ENCODE assay signal across 8 mouse cellular contexts in the genomic region with DNA sequence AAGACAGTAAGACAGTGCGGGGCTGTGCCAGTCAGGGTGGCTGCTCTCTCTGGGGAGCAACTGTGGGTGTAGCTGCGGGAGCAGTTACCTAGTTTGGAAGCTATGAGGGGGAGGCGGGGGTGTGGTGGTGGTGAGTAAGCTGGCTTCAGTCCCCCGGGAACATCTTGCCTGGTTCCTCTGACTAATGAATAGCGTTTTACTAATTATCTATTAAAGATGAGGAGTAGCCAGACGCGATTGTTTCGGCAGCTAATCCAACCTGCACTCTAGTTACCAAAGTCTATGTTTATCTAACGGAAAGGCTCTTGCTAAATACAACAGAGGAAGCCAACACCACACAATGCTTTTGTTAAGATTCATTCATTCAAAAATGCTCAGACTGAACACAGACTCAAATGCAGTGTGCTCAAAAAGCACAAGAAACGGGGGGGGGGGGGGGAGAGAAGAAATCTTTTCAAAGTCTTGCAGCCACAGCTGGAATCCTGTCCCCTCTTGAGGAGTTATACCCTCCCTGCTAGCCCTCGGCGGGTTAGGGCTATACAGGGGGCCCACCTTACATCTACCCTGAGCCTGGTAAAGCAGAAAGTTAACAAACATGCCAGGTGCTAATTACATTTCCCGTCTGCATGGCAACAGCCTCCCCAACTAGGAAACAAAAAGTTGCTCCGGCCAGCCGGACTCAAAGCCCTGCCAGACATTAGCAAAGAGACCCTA. TPM values are rescaled to one million over a fixed set of nuclear protein-coding genes. Genes with fewer than 3 reads are reported as not detected.
A peak's percentile ranks its signal among the peaks of the same experiment; 100 is the strongest.
DNase-seq lines count a peak whose midpoint lies in the region; ATAC-seq and TF ChIP-seq lines count a peak whose summit lies in the region.

No protein-coding gene starts in this region.

- TF ChIP-seq POLR2A in CH12.LX (IDR thresholded peaks at IDR 0.05; ENCODE audit: low read depth, low read length), result no peak

- H3K4me1 ChIP-seq in kidney, embryonic 16.5 days (ENCODE audit: insufficient read depth, low read length), result peaks cover 14% of the 10 kb centered on the region
- H3K4me1 ChIP-seq in CH12.LX (ENCODE audit: control insufficient read depth in 1 of 2, insufficient read depth in 2 of 2), result peaks cover 4 to 44% of the 10 kb centered on the region in 2 experiments
- no peaks in the 10 kb centered on the region for H3K4me1 ChIP-seq in embryonic facial prominence, embryonic 11.5 days (ENCODE audit: control insufficient read depth, insufficient read depth, low read length)
- H3K4me1 ChIP-seq in intestine, postnatal 0 days (replicated peaks; ENCODE audit: control insufficient read depth, insufficient read depth, low read length), result no peaks in the 10 kb centered on the region
- peaks cover 9% of the 10 kb centered on the region for H3K4me1 ChIP-seq in midbrain, embryonic 16.5 days (ENCODE audit: control insufficient read depth, insufficient read depth, low read length)

- TF ChIP-seq RAD21 in CH12.LX (IDR thresholded peaks at IDR 0.05; ENCODE audit: low read depth, low read length), result no peak

- H3K4me2 ChIP-seq in kidney, embryonic 16.5 days (replicated peaks; ENCODE audit: low read depth, low read length), result peak overlapping the region; percentile 98
- peak overlapping the region; percentile 64 for H3K4me2 ChIP-seq in CH12.LX (ENCODE audit: insufficient read depth, low read depth, poor library complexity, severe bottlenecking)
- H3K4me2 ChIP-seq in embryonic facial prominence, embryonic 11.5 days (ENCODE audit: low read depth, low read length), result peak overlapping the region; percentile 89
- peak overlapping the region; percentile 93 for H3K4me2 ChIP-seq in intestine, postnatal 0 days (replicated peaks; ENCODE audit: low read depth)
- peak overlapping the region; percentile 97 for H3K4me2 ChIP-seq in midbrain, embryonic 16.5 days (ENCODE audit: low read length)

- H3K27me3 ChIP-seq in kidney, embryonic 16.5 days (ENCODE audit: insufficient read depth, low read length), result no peaks in the 10 kb centered on the region
- peaks cover 1% of the 10 kb centered on the region for H3K27me3 ChIP-seq in CH12.LX (replicated peaks)
- no peaks in the 10 kb centered on the region for H3K27me3 ChIP-seq in embryonic facial prominence, embryonic 11.5 days (ENCODE audit: control insufficient read depth, insufficient read depth, low read length)
- H3K27me3 ChIP-seq in intestine, postnatal 0 days (replicated peaks; ENCODE audit: control insufficient read depth, insufficient read depth, low read length), result no peaks in the 10 kb centered on the region
- H3K27me3 ChIP-seq in midbrain, embryonic 16.5 days (ENCODE audit: control insufficient read depth, insufficient read depth, low read depth, low read length), result no peaks in the 10 kb centered on the region

- no peaks in the 10 kb centered on the region for H3K9me3 ChIP-seq in kidney, embryonic 16.5 days (ENCODE audit: low read length)
- no peaks in the 10 kb centered on the region for H3K9me3 ChIP-seq in CH12.LX (replicated peaks; ENCODE audit: low read length)
- H3K9me3 ChIP-seq in embryonic facial prominence, embryonic 11.5 days (replicated peaks; ENCODE audit: control insufficient read depth, low read length), result no peaks in the 10 kb centered on the region
- no peaks in the 10 kb centered on the region for H3K9me3 ChIP-seq in intestine, postnatal 0 days (ENCODE audit: control insufficient read depth)
- H3K9me3 ChIP-seq in midbrain, embryonic 16.5 days (replicated peaks; ENCODE audit: control insufficient read depth, low read length, poor library complexity, severe bottlenecking), result no peaks in the 10 kb centered on the region

- peak overlapping the region; percentile 95 for H3K4me3 ChIP-seq in kidney, embryonic 16.5 days (ENCODE audit: low read length)
- H3K4me3 ChIP-seq in CH12.LX (replicated peaks in 1 of 3; ENCODE audit: low read depth in 2 of 3, low read length in 2 of 3, poor library complexity in 1 of 3), result peak overlapping the region; percentile 15 to 65 (median 61)
- peak overlapping the region; percentile 89 for H3K4me3 ChIP-seq in embryonic facial prominence, embryonic 11.5 days (ENCODE audit: low read depth, low read length)
- peak overlapping the region; percentile 69 for H3K4me3 ChIP-seq in intestine, postnatal 0 days (ENCODE audit: low read depth, low read length)
- H3K4me3 ChIP-seq in midbrain, embryonic 16.5 days (ENCODE audit: low read depth, low read length), result peak overlapping the region; percentile 91

- peak overlapping the region; percentile 88 for H3K9ac ChIP-seq in kidney, embryonic 16.5 days (replicated peaks; ENCODE audit: low read length)
- no peak overlapping the region for H3K9ac ChIP-seq in CH12.LX (ENCODE audit: insufficient read depth, low read depth)
- peak overlapping the region; percentile 68 for H3K9ac ChIP-seq in embryonic facial prominence, embryonic 11.5 days (replicated peaks; ENCODE audit: low read length)
- H3K9ac ChIP-seq in intestine, postnatal 0 days (ENCODE audit: low read depth, low read length), result peak overlapping the region; percentile 45
- H3K9ac ChIP-seq in midbrain, embryonic 16.5 days (ENCODE audit: low read depth, low read length), result peak overlapping the region; percentile 85

- 4% methylated on average over 15 of the region's 15 CpGs for WGBS in kidney, embryonic 16.5 days
- 6% methylated on average over 15 of the region's 15 CpGs for WGBS in embryonic facial prominence, embryonic 11.5 days
- WGBS in intestine, postnatal 0 days, result 5% methylated on average over 15 of the region's 15 CpGs
- under 1% methylated on average over 15 of the region's 15 CpGs for WGBS in midbrain, embryonic 16.5 days

- dilution Hi-C loops in CH12.LX (cut with MboI; ENCODE audit: extremely low pct_ligation_motif_present, extremely low pct_unique_long_range_greater_than_20kb, low sequenced_read_pairs), result no loop called here

- TF ChIP-seq CTCF in CH12.LX (conservative IDR thresholded peaks at IDR 0.05 in 1 of 2, IDR thresholded peaks at IDR 0.05 in 1 of 2; ENCODE audit: low read depth in 2 of 2, low read length in 2 of 2), result no peak
- TF ChIP-seq CTCF in intestine, postnatal 0 days (IDR thresholded peaks at IDR 0.05; ENCODE audit: low read depth), result no peak

- H3K36me3 ChIP-seq in kidney, embryonic 16.5 days (ENCODE audit: insufficient read depth, low read length), result peaks cover 11% of the 10 kb centered on the region
- H3K36me3 ChIP-seq in CH12.LX (replicated peaks in 1 of 2; ENCODE audit: control insufficient read depth in 1 of 2, insufficient read depth in 1 of 2, low read length in 1 of 2), result no peaks in the 10 kb centered on the region
- no peaks in the 10 kb centered on the region; the same call in none of the 2 replicates for H3K36me3 ChIP-seq in embryonic facial prominence, embryonic 11.5 days (replicated peaks; ENCODE audit: control insufficient read depth, insufficient read depth, low read depth, low read length)
- 0 out of 2 replicates have a peak, but pooled peaks cover 1% of the 10 kb centered on the region for H3K36me3 ChIP-seq in intestine, postnatal 0 days (ENCODE audit: control insufficient read depth, insufficient read depth)
- peaks cover 10% of the 10 kb centered on the region for H3K36me3 ChIP-seq in midbrain, embryonic 16.5 days (ENCODE audit: control insufficient read depth, insufficient read depth, low read length)

- DNase-seq in kidney, postnatal 14 days, result no peak
- DNase-seq in CH12.LX (ENCODE audit: extremely low read depth), result peak; percentile 54
- peak; percentile 7 for DNase-seq in embryonic facial prominence, embryonic 11.5 days (ENCODE audit: low spot score)
- no peak for DNase-seq in urinary bladder, postnatal 10 days (ENCODE audit: low spot score)

- no peaks in the 10 kb centered on the region for H3K79me2 ChIP-seq in CH12.LX (replicated peaks; ENCODE audit: control insufficient read depth, extremely low read depth, insufficient read depth, poor library complexity, severe bottlenecking)

- TF ChIP-seq EP300 in CH12.LX (IDR thresholded peaks at IDR 0.05; ENCODE audit: low read length), result 0 out of 2 replicates have a peak, but pooled peaks have one; percentile 31

- no peak overlapping the region for H3K27ac ChIP-seq in kidney, embryonic 16.5 days (ENCODE audit: low read length)
- H3K27ac ChIP-seq in CH12.LX (ENCODE audit: insufficient read depth, low read depth), result no peak overlapping the region
- H3K27ac ChIP-seq in embryonic facial prominence, embryonic 11.5 days (replicated peaks; ENCODE audit: low read depth, low read length), result no peak overlapping the region
- H3K27ac ChIP-seq in intestine, postnatal 0 days (ENCODE audit: low read depth, low read length), result no peak overlapping the region
- no peak overlapping the region for H3K27ac ChIP-seq in midbrain, embryonic 16.5 days (ENCODE audit: low read length)

- peak; percentile 34 for ATAC-seq in kidney, embryonic 16.5 days (ENCODE audit: low FRiP score, low TSS enrichment)
- peak; percentile 45; the same call in 1 of the 2 replicates for ATAC-seq in embryonic facial prominence, embryonic 11.5 days (replicated peaks; ENCODE audit: insufficient number of reproducible peaks, low FRiP score, low TSS enrichment, low read depth)
- peak; percentile 11; the same call in 1 of the 2 replicates for ATAC-seq in intestine, postnatal 0 days
- ATAC-seq in midbrain, embryonic 16.5 days, result peak; percentile 54
- ATAC-seq in granulocyte monocyte progenitor cell, adult 5-6 weeks (replicated peaks; ENCODE audit: poor library complexity, severe bottlenecking), result no peak

- in situ Hi-C loops in CH12.LX (cut with MboI; ENCODE audit: low pct_ligation_motif_present, low pct_unique_long_range_greater_than_20kb, low sequenced_read_pairs), result no loop called here

RNA-seq across cellular contexts. Expression of a gene that starts 0.8 kb away (rescaled TPM):
- 26.9 and 27.5 TPM in 2 replicates for polyA plus RNA-seq in kidney, embryonic 16.5 days (2015; fragmentation: Nextera tagmentation; extraction: Ambion mirVana)
- total RNA-seq in CH12.LX (2012; rRNA removed), result 3.7 and 5.5 TPM in 2 replicates
- total RNA-seq in CH12.LX (2014; rRNA removed), result 5.0 and 6.2 TPM in 2 replicates
- 15.4 and 18.3 TPM in 2 replicates for polyA plus RNA-seq in CH12.LX (2012; ENCODE audit: insufficient read length, low read depth)
- polyA plus RNA-seq in embryonic facial prominence, embryonic 11.5 days (2014; fragmentation: Nextera tagmentation; extraction: Ambion mirVana), result 39.2 and 39.5 TPM in 2 replicates
- polyA plus RNA-seq in intestine, postnatal 0 days (2015; fragmentation: Nextera tagmentation; extraction: Ambion mirVana), result 4.7 and 7.2 TPM in 2 replicates
- polyA plus RNA-seq in midbrain, embryonic 16.5 days (2015; fragmentation: Nextera tagmentation; extraction: Ambion mirVana), result 42.4 and 44.6 TPM in 2 replicates
- 19.2 and 21.6 TPM in 2 replicates for total RNA-seq in granulocyte monocyte progenitor cell, adult 5-6 weeks (2014; fragmentation: Nextera tagmentation)
- total RNA-seq in granulocyte monocyte progenitor cell, adult 5-6 weeks (2017), result 17.7 and 33.2 TPM in 2 replicates

RNA-seq across cellular contexts. Expression of a gene that starts 49.3 kb away (rescaled TPM):
- polyA plus RNA-seq in kidney, embryonic 16.5 days (2015; fragmentation: Nextera tagmentation; extraction: Ambion mirVana), result 15.5 and 16.5 TPM in 2 replicates
- total RNA-seq in CH12.LX (2012; rRNA removed), result 19.5 and 20.1 TPM in 2 replicates
- 9.2 and 10.4 TPM in 2 replicates for total RNA-seq in CH12.LX (2014; rRNA removed)
- 17.9 and 19.8 TPM in 2 replicates for polyA plus RNA-seq in CH12.LX (2012; ENCODE audit: insufficient read length, low read depth)
- 15.4 and 18.1 TPM in 2 replicates for polyA plus RNA-seq in embryonic facial prominence, embryonic 11.5 days (2014; fragmentation: Nextera tagmentation; extraction: Ambion mirVana)
- 6.2 and 6.8 TPM in 2 replicates for polyA plus RNA-seq in intestine, postnatal 0 days (2015; fragmentation: Nextera tagmentation; extraction: Ambion mirVana)
- 11.3 and 13.5 TPM in 2 replicates for polyA plus RNA-seq in midbrain, embryonic 16.5 days (2015; fragmentation: Nextera tagmentation; extraction: Ambion mirVana)
- 20.5 and 22.5 TPM in 2 replicates for total RNA-seq in granulocyte monocyte progenitor cell, adult 5-6 weeks (2014; fragmentation: Nextera tagmentation)
- total RNA-seq in granulocyte monocyte progenitor cell, adult 5-6 weeks (2017), result 8.7 and 11.1 TPM in 2 replicates

Comparison
In these comparisons a context has a peak if more than half of its experiments do, and no peak if none do; other contexts are left out.
1. DNase-seq: peak in CH12.LX (single experiment) and embryonic facial prominence, embryonic 11.5 days (single experiment); none in kidney, postnatal 14 days (single experiment) and urinary bladder, postnatal 10 days (single experiment).
2. Peak in every context shown above with its lines, with median percentiles within 50 percentile points of each other: H3K4me2 ChIP-seq and H3K4me3 ChIP-seq.